Mouse (Mus musculus): ENCODE data around the gene Clpsl2.

Gene Clpsl2

DNA sequence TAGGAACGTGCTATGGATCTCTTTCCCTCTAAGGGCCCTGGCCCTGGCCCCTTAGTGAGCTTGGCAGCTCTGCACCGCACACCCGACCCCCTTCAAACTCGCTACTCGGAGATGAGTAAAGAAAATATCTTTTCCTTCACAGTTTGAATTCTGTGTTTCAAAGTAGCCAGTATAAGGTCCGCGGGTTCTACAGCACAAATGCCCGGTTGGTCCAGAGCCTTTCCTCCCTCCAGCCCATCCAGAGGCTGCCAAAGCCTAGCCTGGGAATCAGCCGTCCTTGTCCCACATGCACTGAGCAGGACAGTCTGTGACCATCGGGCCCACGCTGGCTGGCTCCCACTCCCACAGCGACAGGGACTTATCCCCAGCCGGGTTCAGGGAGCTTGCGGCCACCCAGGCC lies at the start of gene Clpsl2:
Gene Clpsl2, plus strand, starts transcription at position 301 of the 400 bp plus-strand sequence.
- DNase-seq (ENCODE audit: low spot score in 2 of 2), result no peak

DNA sequence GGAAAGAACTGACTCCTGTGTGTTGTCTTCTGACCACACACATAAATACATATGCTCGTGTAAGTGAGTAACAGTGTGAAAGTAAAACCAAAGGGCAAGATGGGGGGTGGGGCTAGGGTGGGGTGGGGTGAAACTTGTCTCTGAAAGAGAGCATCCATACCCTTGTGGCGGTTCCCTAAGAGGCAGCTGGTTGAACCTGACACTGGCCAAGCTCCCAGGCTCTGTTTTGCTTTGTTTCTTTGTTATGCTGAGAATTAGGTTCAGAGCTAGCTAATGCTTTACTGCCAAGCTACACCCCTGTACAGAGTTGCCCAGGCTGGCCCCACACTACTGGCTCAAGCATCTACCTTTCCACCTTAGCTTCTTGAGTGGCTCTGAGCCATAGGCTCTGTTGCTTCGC lies 48.7 kb upstream of the Clpsl2 start:
- DNase-seq (ENCODE audit: low spot score in 2 of 2), result no peak

GRCm38 (mm10) chr17:28502196-28502821 lies 46.9 kb upstream of the Clpsl2 start:
- no peak for DNase-seq (ENCODE audit: low spot score in 2 of 2)

- DNase-seq (ENCODE audit: low spot score in 2 of 2), result no peak
Measured at GRCm38 (mm10) chr17:28504182-28504581, 45.0 kb upstream of the Clpsl2 start.

GRCm38 (mm10) chr17:28505591-28505990 lies 43.6 kb upstream of the Clpsl2 start:
- no peak for DNase-seq (ENCODE audit: low spot score in 2 of 2)

GRCm38 (mm10) chr17:28506895-28507294 lies 42.3 kb upstream of the Clpsl2 start:
- no peak for DNase-seq (ENCODE audit: low spot score in 2 of 2)

GRCm38 (mm10) chr17:28507496-28507895 lies 41.7 kb upstream of the Clpsl2 start:
- DNase-seq (ENCODE audit: low spot score in 2 of 2), result no peak

DNA sequence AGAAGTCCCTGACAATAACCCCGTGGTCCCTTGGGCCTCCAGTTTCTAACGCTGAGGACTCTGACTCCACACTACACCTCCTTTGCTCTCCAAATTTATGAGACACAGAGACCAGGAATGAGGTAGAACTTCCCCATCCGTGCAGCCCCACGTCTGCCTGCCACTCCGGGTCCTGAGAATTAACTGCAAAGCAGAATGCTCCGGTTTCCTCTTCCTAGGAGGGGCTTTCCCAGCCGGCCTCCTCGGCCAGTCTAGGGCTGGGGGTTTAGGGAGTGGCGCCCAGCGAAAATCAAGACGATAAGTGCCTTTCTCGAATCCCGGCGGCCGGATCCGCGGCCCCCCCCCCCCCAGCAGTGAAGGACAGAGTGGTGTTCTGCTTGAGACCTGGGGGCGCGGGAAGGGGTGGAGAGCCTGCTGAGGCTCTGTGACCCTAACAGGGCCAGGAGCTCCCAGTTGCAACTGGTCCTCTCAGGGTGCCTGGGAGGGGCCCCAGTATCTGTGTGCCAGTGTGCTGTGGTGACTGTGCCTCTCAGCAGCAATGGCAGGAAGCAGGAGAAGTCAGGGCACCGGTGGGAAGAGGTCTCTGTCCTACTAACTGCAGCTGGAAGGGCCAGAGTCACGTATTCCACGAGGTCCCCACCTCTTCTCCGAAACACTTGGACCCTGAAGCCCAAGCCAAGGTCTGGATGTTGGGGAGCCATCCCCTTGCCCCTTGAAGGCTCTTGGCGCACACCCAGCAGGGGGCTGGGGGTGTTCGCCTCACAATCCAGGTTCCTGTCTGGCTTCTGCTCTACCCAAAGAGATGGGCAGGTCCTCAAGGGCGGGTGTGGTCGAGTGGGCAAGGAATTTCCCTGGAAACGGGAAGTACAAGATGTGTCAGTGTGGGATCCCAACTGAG lies 38.5 kb upstream of the Clpsl2 start:
- no peak for DNase-seq (ENCODE audit: low spot score in 2 of 2)

DNA sequence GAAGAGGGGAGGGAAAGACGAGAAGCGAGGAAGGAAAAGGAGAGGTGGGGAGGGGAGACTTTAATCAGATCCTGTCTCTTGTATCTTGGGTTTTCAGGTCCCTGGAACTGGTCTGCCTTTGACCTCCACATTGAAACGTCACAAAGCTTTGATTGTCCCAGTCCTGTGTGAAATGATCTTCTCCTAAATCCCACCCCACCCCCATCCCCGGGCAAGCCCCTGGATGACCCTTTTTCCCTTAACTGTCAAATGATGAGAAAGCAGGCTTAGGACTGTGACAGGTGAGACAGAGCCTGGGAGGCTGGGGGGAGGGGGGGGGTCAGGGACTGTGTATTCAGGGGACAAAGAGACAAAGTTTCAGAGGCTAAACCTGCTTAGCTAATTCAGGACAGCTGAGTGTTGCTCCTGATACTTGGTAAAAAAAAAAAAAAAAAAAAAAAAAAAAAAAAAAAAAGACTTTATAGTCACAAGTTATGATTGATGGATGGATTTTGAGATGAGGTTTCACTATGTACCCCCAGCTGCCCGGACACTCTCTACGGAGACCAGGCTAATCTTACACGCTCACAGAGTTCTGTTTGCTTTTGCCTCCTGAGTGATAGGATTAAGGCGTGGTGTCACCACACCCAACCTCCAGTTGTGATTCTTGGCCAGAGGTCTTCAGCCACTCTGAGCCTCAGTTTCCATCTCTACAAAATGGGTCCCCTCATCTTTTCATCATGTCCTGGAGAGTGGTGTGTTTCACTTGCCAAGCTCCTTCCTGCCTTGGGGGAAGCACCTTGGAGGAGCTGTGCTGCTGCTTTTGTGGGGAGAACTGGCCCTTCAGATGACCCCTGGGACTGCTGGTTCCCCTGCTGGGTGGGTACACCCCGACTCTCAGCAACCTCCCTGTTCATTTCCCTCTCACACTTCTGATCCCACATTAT lies 37.3 kb upstream of the Clpsl2 start:
- no peak for DNase-seq (ENCODE audit: low spot score in 2 of 2)

DNA sequence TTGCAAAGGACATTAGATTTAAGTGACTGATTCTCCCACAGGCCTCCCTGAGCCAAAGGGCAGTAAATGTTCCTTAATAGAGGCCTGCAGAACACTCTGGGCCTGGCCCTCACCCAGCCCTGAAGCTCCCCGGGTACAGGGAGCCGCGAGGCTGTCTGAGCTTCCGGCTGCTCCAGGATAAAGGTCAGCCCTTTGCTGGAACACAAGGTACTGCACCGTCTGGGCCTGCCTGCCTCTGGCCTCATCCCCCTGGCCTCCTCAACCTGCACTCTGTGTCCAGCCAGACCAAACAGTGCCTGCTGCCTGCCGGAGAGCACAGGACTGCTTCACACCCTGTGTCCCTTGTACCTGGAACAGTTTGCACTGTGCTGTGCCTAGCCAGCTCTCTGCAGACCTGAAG lies 36.5 kb upstream of the Clpsl2 start:
- no peak for DNase-seq (ENCODE audit: low spot score in 2 of 2)

DNA sequence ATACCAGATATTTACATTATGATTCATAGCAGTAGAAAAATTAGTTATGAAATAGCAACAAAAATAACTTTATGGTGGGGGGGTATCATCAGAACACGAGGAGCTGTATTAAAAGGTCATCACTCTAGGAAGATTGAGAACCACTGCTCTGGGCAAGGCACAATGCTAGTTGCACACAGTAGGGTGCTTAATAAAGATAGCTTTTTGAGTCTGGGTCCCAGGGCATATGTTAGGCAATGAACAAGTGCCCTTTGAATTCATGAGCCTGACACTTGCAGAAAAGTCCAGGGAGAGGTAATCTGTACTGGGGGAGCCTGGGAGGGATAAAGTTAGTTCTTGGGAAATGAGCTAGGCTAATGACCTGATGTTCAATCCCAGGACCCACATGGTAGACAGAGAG lies 35.9 kb upstream of the Clpsl2 start:
- no peak for DNase-seq (ENCODE audit: low spot score in 2 of 2)

DNA sequence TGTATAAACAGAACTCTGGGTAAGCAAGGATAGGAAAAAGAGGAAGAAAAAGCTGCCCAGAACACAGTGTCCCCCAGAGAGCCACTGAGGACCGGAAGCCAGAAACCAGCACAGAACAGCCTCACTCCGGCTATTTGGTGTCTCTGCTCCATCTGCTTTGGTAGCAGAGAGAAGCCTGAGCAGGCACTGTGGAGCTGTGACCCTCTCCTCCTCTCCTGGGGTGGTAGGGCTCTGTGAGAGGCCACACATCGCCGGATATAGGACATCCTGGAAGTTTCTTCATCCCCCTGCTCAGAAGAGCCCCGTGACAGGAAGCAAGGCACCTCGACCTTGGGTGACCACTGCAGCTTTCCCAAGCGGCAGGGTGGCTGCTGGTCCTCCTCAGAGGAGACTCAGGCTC lies 35.4 kb upstream of the Clpsl2 start:
- no peak for DNase-seq (ENCODE audit: low spot score in 2 of 2)

- no peak for DNase-seq (ENCODE audit: low spot score in 2 of 2)
Measured at GRCm38 (mm10) chr17:28514555-28514954, 34.7 kb upstream of the Clpsl2 start.

- no peak for DNase-seq (ENCODE audit: low spot score in 2 of 2)
Measured at GRCm38 (mm10) chr17:28515431-28516341, 33.5 kb upstream of the Clpsl2 start.

GRCm38 (mm10) chr17:28516881-28517280 lies 32.3 kb upstream of the Clpsl2 start:
- no peak for DNase-seq (ENCODE audit: low spot score in 2 of 2)

GRCm38 (mm10) chr17:28517441-28517955 lies 31.7 kb upstream of the Clpsl2 start, which contains the start of gene Fkbp5:
Gene Fkbp5 (minus strand): TSS chr17:28517527.
- no peak for DNase-seq (ENCODE audit: low spot score in 2 of 2)

DNA sequence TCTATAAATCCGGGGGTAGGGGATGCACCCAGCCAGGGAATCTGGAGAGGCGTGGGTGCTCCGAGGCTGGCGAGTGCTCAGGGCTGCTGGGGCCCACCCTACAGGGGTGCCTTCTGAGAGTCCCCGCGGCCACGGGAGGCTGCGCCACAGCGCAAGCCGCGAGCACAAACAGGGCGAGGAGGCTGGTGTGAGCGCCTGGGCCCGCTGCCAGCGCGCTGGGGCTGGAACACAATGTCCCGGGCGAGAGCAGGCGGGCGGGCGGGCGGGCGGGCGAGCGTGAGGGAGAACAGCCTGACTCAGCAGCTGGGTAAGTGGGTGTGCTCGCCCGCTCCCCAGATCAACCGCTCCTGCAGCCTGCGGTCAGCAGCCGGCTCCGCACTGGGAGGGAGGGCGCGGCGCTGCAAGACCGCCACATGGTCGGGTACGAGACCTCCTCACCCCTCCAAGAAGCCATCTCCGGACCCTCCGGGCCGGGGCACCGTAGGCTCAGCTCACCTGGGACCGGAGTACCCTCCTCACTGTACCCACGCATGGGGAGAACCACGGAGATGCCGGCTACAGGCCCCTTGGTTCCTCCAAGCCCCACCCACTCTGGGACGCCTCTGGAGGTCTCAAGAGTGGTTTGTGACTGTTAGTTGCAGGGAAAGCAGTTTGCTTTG lies 31.1 kb upstream of the Clpsl2 start:
- DNase-seq (ENCODE audit: low spot score in 2 of 2), result peak in 1 of 2 experiments; percentile 88

- no peak for DNase-seq (ENCODE audit: low spot score in 2 of 2)
Measured at GRCm38 (mm10) chr17:28518615-28519071, 30.6 kb upstream of the Clpsl2 start.

GRCm38 (mm10) chr17:28519827-28520226 lies 29.4 kb upstream of the Clpsl2 start:
- DNase-seq (ENCODE audit: low spot score in 2 of 2), result no peak

DNA sequence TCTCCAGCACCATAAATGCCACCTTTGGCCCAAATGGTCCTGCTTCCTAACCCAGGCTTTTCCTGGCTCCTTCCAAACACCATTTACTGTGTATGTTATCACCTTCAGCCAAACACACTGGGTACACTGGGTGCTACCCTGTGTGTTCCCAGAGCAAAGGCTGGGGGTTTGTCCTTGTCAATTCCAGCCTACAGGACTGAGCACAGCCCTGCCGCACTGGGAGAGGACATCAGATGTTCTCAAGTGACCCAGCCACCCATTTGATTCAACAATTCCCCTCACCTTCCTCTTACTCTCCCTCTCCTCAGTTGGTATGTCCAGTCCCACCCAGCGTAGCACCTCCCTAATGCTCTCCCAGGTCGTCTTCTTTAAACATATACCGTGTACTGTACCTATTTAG lies 28.6 kb upstream of the Clpsl2 start:
- DNase-seq (ENCODE audit: low spot score in 2 of 2), result no peak

Measured in left cerebral cortex, adult 9 months (tissue).